Mouse (Mus musculus) forebrain, postnatal 0 days (tissue): Measurements from ENCODE around the gene Gm28372. TPM values are rescaled to one million over a fixed set of nuclear protein-coding genes. Genes with fewer than 3 reads are reported as not detected.

Source experiments
- ATAC-seq: fragments of 200-750 bp; cut with Nextera tagmentation; 2 replicates; pipeline ENCODE4 v1.8.0; 2017; ENCODE audit warnings: mild to moderate bottlenecking, moderate library complexity
- DNase-seq: peaks from one replicate; pipeline ENCODE4 v3.0.0-alpha.2; 2015
- H3K27ac ChIP-seq: fragments of 300-500 bp; sonication (generic); 2 replicates; pipeline ENCODE4 v1.5.1; 2014; ENCODE audit warnings: low read depth, mild to moderate bottlenecking, antibody characterized with exemption, low read length, moderate library complexity, mixed read lengths
- H3K27me3 ChIP-seq: fragments of 300-500 bp; sonication (generic); 2 replicates; pipeline ENCODE4 v1.6.1; 2014; ENCODE audit warnings: mild to moderate bottlenecking, low read length, mixed read lengths; ENCODE audit not compliant: insufficient read depth
- H3K36me3 ChIP-seq: fragments of 300-500 bp; sonication (generic); 2 replicates; pipeline ENCODE4 v1.6.1; 2014; ENCODE audit warnings: mild to moderate bottlenecking, moderate library complexity; ENCODE audit not compliant: insufficient read depth
- H3K4me1 ChIP-seq: fragments of 300-500 bp; sonication (generic); 2 replicates; pipeline ENCODE4 v1.6.1; 2014; ENCODE audit warnings: antibody characterized with exemption; ENCODE audit not compliant: insufficient read depth
- H3K4me2 ChIP-seq: fragments of 300-500 bp; sonication (generic); 2 replicates; pipeline ENCODE4 v1.6.1; 2014; ENCODE audit warnings: low read depth, mild to moderate bottlenecking, moderate library complexity
- H3K4me3 ChIP-seq: fragments of 300-500 bp; sonication (generic); 2 replicates; pipeline ENCODE4 v1.5.1; 2014; ENCODE audit warnings: low read depth, low read length, mixed read lengths
- H3K9ac ChIP-seq: fragments of 300-500 bp; sonication (generic); 2 replicates; pipeline ENCODE4 v1.6.1; 2014; ENCODE audit warnings: mild to moderate bottlenecking
- H3K9me3 ChIP-seq: fragments of 300-500 bp; sonication (generic); 2 replicates; pipeline ENCODE4 v1.6.1; 2016; ENCODE audit warnings: low read length
- CTCF ChIP-seq: sonication (generic); IDR thresholded peaks from 2 replicates; pipeline ENCODE4 v1.5.1; 2016; ENCODE audit warnings: antibody characterized with exemption, control low read depth, low read depth
- WGBS: fragments of 180-500 bp; shearing (Covaris S2); extraction: QIAGEN DNeasy Blood & Tissue Kit; methylation state at CpG from one replicate; pipeline ENCODE4 v1.1.7; 2014; 5-methylcytosine and 5-hydroxymethylcytosine counted together
- polyA plus RNA-seq: library from polyadenylated mRNA; unstranded; fragments of >200 nt; fragmentation: Nextera tagmentation; extraction: Ambion mirVana; gene quantifications from 2 replicates; pipeline ENCODE4 v1.2.1, GENCODE M21; 2015
- total RNA-seq: library from RNA; depleted of rRNA; stranded (reverse); fragments of >200 nt; gene quantifications from 2 replicates; pipeline ENCODE4 v1.2.3, GENCODE M21; 2014

Gm28372 gene
- total and polyA plus RNA-seq, 2 experiments from 2014 or later: not detected

GRCm38 (mm10) chr2:130424126-130424853 lies 19.3 kb downstream of the Gm28372 start, which contains the start of the genes Vps16 and Pced1a:
Gene Vps16 (plus strand): TSS chr2:130424339.
Gene Pced1a (minus strand): TSS chr2:130424701.
- 1% methylated on average over 58 of the region's 58 CpGs for WGBS
- H3K27me3 ChIP-seq: no peaks in the 10 kb centered on the region
- DNase-seq: peak; percentile 97
- peaks cover 26% of the 10 kb centered on the region for H3K4me1 ChIP-seq
- peak within 1 kb of the TSS; percentile 96 for H3K27ac ChIP-seq
- peak; percentile 78 for TF ChIP-seq CTCF
- H3K9me3 ChIP-seq: no peaks in the 10 kb centered on the region
- H3K9ac ChIP-seq: peak within 1 kb of the TSS; percentile 83
- peak; percentile 96 for ATAC-seq
- no peaks in the 10 kb centered on the region for H3K36me3 ChIP-seq
- H3K4me3 ChIP-seq: peak within 1 kb of the TSS; percentile 70
- H3K4me2 ChIP-seq: peak within 1 kb of the TSS; percentile 96

- peak; percentile 55 for TF ChIP-seq CTCF
- Histone ChIP-seq H3K4me2 (peak overlapping the region; percentile 96), H3K9me3 (no peaks in the 10 kb centered on the region), H3K27me3 (no peaks in the 10 kb centered on the region), H3K4me3 (peak overlapping the region; percentile 70), H3K36me3 (no peaks in the 10 kb centered on the region), H3K4me1 (peaks cover 26% of the 10 kb centered on the region), H3K9ac (peak overlapping the region; percentile 83), H3K27ac (peak overlapping the region; percentile 96)
- ATAC-seq (no peak), DNase-seq (peak; percentile 59)
- 26% methylated on average over 5 of the region's 5 CpGs for WGBS
These were observed 20.1 kb downstream of the Gm28372 start for GRCm38 (mm10) chr2:130425112-130425511.

DNA sequence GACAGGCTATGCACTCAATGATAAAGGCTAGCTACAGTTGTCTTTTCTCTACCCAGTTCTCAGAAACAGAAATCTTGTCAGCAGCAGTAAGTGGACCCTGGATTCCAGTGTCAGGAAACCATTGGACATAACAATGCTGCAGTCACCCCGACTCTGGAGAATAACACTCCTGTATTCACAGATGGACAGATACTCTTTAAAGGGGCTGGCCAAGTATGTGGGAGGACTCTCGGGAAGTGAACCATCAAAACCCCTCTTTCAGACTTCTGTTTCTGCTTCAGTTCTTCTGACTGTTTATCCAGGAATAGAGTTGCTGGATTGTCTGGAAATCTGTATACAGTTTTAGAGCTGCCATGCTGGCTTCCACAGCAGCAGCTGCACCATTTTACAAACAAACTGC lies 24.8 kb downstream of the Gm28372 start:
- 0 out of 2 replicates have a peak, but pooled peaks cover 5% of the 10 kb centered on the region for H3K4me1 ChIP-seq
- no peak for TF ChIP-seq CTCF
- no peaks in the 10 kb centered on the region for H3K27me3 ChIP-seq
- H3K9me3 ChIP-seq: no peaks in the 10 kb centered on the region
- no peak for DNase-seq
- H3K36me3 ChIP-seq: no peaks in the 10 kb centered on the region
- H3K4me2 ChIP-seq: no peak overlapping the region
- H3K9ac ChIP-seq: no peak overlapping the region
- no peak overlapping the region for H3K4me3 ChIP-seq
- WGBS: 43% methylated on average over 2 of the region's 2 CpGs
- no peak overlapping the region for H3K27ac ChIP-seq
- ATAC-seq: no peak

DNA sequence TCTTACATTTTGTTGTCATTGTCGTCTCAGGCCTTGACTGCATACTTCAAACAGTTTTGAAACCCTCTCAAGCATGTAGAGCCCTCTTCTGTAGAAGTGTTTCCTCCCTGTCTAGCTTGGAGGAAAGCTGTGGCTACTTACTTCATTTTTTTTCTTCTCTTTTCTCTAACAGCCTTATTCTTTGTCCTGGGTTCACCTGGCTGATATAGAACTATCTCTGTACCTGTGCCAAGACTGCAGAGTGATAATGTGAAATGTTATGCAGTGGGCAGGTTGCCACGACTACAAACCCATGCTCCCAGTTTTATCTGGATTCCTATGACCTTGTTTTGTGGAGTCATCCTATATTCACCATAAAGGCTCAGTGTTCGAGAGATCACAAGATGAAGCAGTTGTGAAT lies 25.4 kb downstream of the Gm28372 start:
- no peak for TF ChIP-seq CTCF
- no peak for DNase-seq

DNA sequence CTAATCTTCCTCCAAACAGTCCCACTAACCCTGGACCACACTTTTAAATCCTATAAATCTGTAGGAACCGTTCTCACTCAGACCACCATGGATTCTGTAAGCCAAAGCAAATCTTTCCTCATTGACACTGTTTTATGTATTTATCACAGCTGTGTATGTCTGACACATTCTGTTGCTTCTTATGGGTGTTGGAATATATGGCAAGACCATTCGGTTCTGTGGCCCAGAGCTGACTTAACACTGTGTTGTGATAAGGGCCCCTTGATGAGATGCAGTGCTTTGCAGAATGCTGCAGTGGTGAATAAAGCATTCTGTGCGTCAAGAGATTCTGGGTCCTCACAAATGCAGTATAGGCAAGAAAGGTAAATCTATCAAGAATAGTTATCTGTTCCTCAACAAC lies 27.1 kb downstream of the Gm28372 start:
- Histone ChIP-seq H3K4me1 (no peaks in the 10 kb centered on the region), H3K9ac (no peak overlapping the region), H3K4me2 (no peak overlapping the region), H3K4me3 (no peak overlapping the region), H3K36me3 (no peaks in the 10 kb centered on the region), H3K27ac (0 out of 2 replicates have a peak overlapping the region, but pooled peaks have one; percentile 36), H3K27me3 (no peaks in the 10 kb centered on the region), H3K9me3 (no peaks in the 10 kb centered on the region)
- 72% methylated on average over 3 of the region's 3 CpGs for WGBS
- peak; percentile 46 for DNase-seq
- peak; percentile 90 for ATAC-seq
- TF ChIP-seq CTCF: no peak

More for the DNA sequence above, 25.4 kb downstream of the Gm28372 start:
- Histone ChIP-seq H3K36me3 (no peaks in the 10 kb centered on the region), H3K9me3 (no peaks in the 10 kb centered on the region), H3K27ac (no peak overlapping the region), H3K4me3 (no peak overlapping the region), H3K4me1 (no peaks in the 10 kb centered on the region), H3K4me2 (no peak overlapping the region), H3K27me3 (no peaks in the 10 kb centered on the region), H3K9ac (no peak overlapping the region)
- no peak for ATAC-seq
- 81% methylated on average over 3 of the region's 3 CpGs for WGBS

- Histone ChIP-seq H3K4me1 (no peaks in the 10 kb centered on the region), H3K36me3 (peaks cover 5% of the 10 kb centered on the region), H3K9me3 (no peaks in the 10 kb centered on the region), H3K4me3 (no peak overlapping the region), H3K27me3 (no peaks in the 10 kb centered on the region), H3K27ac (no peak overlapping the region), H3K9ac (no peak overlapping the region), H3K4me2 (no peak overlapping the region)
- 20% methylated on average over 4 of the region's 4 CpGs for WGBS
- peak; percentile 70 for DNase-seq
- 0 out of 2 replicates have a peak, but pooled peaks have one; percentile 7 for ATAC-seq
- TF ChIP-seq CTCF: peak; percentile 75
These were observed 28.1 kb downstream of the Gm28372 start for GRCm38 (mm10) chr2:130433152-130433551.

DNA sequence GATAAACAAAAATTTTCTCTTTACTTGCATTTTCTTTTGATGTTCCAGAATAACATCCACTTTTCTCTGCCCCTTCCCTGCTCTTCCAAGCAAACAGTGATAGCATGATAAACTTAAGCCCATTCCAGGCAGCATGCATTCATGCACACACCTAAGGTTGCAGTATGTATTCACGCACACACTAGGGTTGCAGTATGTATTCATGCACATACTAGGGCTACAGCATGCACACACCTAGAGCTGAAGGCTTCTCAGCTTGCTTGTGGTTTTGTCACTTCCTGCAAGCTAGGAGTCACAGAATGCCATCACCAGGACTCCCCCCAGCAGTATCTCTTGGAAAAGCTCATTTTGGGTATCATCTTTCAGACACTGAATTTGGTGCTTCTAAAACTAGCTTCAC lies 31.7 kb downstream of the Gm28372 start:
- no peaks in the 10 kb centered on the region for H3K9me3 ChIP-seq
- H3K27me3 ChIP-seq: no peaks in the 10 kb centered on the region
- H3K4me2 ChIP-seq: no peak overlapping the region
- H3K36me3 ChIP-seq: peaks cover 41% of the 10 kb centered on the region
- no peak for TF ChIP-seq CTCF
- no peak overlapping the region for H3K9ac ChIP-seq
- no peak overlapping the region for H3K4me3 ChIP-seq
- ATAC-seq: no peak
- 98% methylated on average over 1 of the region's 1 CpGs for WGBS
- H3K4me1 ChIP-seq: no peaks in the 10 kb centered on the region
- no peak overlapping the region for H3K27ac ChIP-seq
- no peak for DNase-seq
